Mouse (Mus musculus) erythroblast, adult 5-6 weeks (primary cell): ENCODE results near the gene Pmm1. TPM values are rescaled to one million over a fixed set of nuclear protein-coding genes. Genes with fewer than 3 reads are reported as not detected.

Experiments used
- ATAC-seq: replicated peaks from 2 replicates; pipeline ENCODE4 v1.8.0; 2016; ENCODE audit warnings: moderate number of reproducible peaks, mild to moderate bottlenecking, moderate TSS enrichment, inconsistent platforms; ENCODE audit not compliant: poor library complexity, low FRiP score, severe bottlenecking
- total RNA-seq, 2 experiments: library from RNA; stranded (forward) in 1 of 2; stranded (reverse) in 1 of 2; fragments of 150-400 nt in 1 of 2; fragments of 200-764, 138-1000 nt in 1 of 2; gene quantifications; 2 replicates each; pipeline versions ENCODE4 v1.2.3 to v1.2.4; 2015 to 2017; ENCODE audit warnings: low replicate concordance in 2 of 2

Gene Pmm1
- total RNA-seq, 2 experiments from 2014 or later = 2.3 to 3.9 TPM

GRCm38 (mm10) chr15:81958906-81959305 lies 1.8 kb downstream of the Pmm1 start:
- ATAC-seq = no peak

- no peak for ATAC-seq
Measured at GRCm38 (mm10) chr15:81957598-81957997, 3.1 kb downstream of the Pmm1 start.

- ATAC-seq = no peak
Measured at GRCm38 (mm10) chr15:81956457-81956856, 4.3 kb downstream of the Pmm1 start.

GRCm38 (mm10) chr15:81955414-81955813 lies 5.3 kb downstream of the Pmm1 start:
- no peak for ATAC-seq

- no peak for ATAC-seq
Measured at GRCm38 (mm10) chr15:81954716-81955115, 6.0 kb downstream of the Pmm1 start.

GRCm38 (mm10) chr15:81954151-81954583 lies 6.6 kb downstream of the Pmm1 start:
- no peak for ATAC-seq

GRCm38 (mm10) chr15:81952310-81952709 lies 8.4 kb downstream of the Pmm1 start:
- ATAC-seq = no peak

- no peak for ATAC-seq
Measured at GRCm38 (mm10) chr15:81951159-81951558, 9.6 kb downstream of the Pmm1 start.

GRCm38 (mm10) chr15:81950716-81951115 lies 10.0 kb downstream of the Pmm1 start:
- no peak for ATAC-seq

GRCm38 (mm10) chr15:81949476-81950131 lies 11.1 kb downstream of the Pmm1 start:
- ATAC-seq = no peak

- ATAC-seq = no peak
Measured at GRCm38 (mm10) chr15:81949076-81949475, 11.7 kb downstream of the Pmm1 start.

GRCm38 (mm10) chr15:81943176-81943749 lies 17.5 kb downstream of the Pmm1 start:
- ATAC-seq = no peak

GRCm38 (mm10) chr15:81941010-81941409 lies 19.7 kb downstream of the Pmm1 start:
- no peak for ATAC-seq

GRCm38 (mm10) chr15:81940219-81940618 lies 20.5 kb downstream of the Pmm1 start:
- ATAC-seq = no peak

- no peak for ATAC-seq
Measured at GRCm38 (mm10) chr15:81939774-81940173, 21.0 kb downstream of the Pmm1 start.

GRCm38 (mm10) chr15:81939157-81939715 lies 21.5 kb downstream of the Pmm1 start:
- ATAC-seq = no peak

- no peak for ATAC-seq
Measured at GRCm38 (mm10) chr15:81938246-81938645, 22.5 kb downstream of the Pmm1 start.

GRCm38 (mm10) chr15:81937098-81937972 lies 23.4 kb downstream of the Pmm1 start:
- no peak for ATAC-seq

- no peak for ATAC-seq
Measured at GRCm38 (mm10) chr15:81936679-81937078, 24.1 kb downstream of the Pmm1 start, which contains the start of gene Csdc2. Csdc2 (plus strand) TSS chr15:81936759.

- no peak for ATAC-seq
Measured at GRCm38 (mm10) chr15:81935869-81936637, 24.7 kb downstream of the Pmm1 start.
